Mouse (Mus musculus) bone marrow macrophage, adult 2 months (primary cell): ENCODE data around the gene Nol7. TPM values are rescaled to one million over a fixed set of nuclear protein-coding genes. Genes with fewer than 3 reads are reported as not detected.

Experiments
- H3K27ac ChIP-seq: 2 replicates; pipeline ENCODE4 v1.5.1; 2012; ENCODE audit warnings: low read depth, low read length; ENCODE audit not compliant: insufficient read depth
- H3K4me1 ChIP-seq: 2 replicates; pipeline ENCODE4 v1.6.1; 2012; ENCODE audit warnings: low read length; ENCODE audit not compliant: control insufficient read depth, insufficient read depth
- H3K4me3 ChIP-seq: 2 replicates; pipeline ENCODE4 v1.5.1; 2012; ENCODE audit warnings: mild to moderate bottlenecking, low read length, moderate library complexity; ENCODE audit not compliant: insufficient read depth
- CTCF ChIP-seq: IDR thresholded peaks from 2 replicates; pipeline ENCODE4 v1.5.1; 2012; ENCODE audit warnings: low read depth, mild to moderate bottlenecking, low read length, moderate library complexity
- POLR2A ChIP-seq: IDR thresholded peaks from 2 replicates; pipeline ENCODE4 v1.6.1; 2012; ENCODE audit warnings: mild to moderate bottlenecking, low read depth, low read length, borderline replicate concordance
- polyA plus RNA-seq: library from polyadenylated mRNA; stranded (reverse); fragments of >200 nt; gene quantifications from 2 replicates; pipeline ENCODE4 v1.2.4, GENCODE M21; 2012; ENCODE audit not compliant: missing spikeins, insufficient read depth, insufficient read length

Nol7 gene
- 81.1 and 96.7 TPM in 2 replicates for polyA plus RNA-seq

DNA sequence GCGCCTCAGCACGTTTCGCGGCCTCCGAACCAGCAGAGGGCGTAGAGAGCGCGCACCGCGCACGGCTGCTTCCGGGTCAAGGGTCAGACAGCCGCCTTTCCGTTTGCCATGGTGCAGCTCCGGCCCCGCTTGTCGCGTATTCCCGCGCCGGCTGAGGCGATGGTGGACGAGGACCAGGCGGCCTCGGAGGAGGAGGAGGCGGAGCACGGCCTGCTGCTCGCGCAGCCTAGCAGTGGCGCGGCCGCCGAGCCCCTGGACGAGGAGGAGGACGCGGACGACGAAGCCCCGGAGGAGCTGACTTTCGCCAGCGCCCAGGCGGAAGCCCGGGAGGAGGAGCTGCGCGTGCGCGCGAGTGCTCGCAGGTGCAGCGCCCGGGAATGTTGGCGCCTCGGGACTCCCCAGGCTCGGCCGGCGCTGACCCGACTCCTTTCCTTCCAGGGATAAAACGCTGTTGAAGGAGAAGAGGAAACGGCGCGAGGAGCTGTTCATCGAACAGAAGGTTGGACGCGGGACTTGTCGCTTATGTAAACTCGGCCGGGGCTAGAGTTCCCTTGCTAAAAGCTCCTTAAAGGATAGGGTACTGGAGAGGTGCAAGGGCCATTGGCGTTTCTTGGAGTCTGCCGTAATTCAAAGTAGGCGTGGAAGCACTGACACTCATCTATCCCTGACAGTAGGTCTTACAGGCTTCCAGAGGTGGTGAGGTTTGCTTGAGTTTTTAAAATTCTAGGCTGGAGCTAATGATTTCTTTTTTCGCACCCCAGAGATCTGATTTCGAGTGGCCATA lies at the start of gene Nol7:
Nol7 (plus strand) TSS at position 94 of the 784 bp plus-strand sequence.
- peak; percentile 52; the same call in 1 of the 2 replicates for TF ChIP-seq CTCF
- no peak for TF ChIP-seq POLR2A
- Histone ChIP-seq H3K4me3 (peak within 1 kb of the TSS; percentile 80), H3K27ac (peak within 1 kb of the TSS; percentile 82), H3K4me1 (peaks cover 5% of the 10 kb centered on the region)

DNA sequence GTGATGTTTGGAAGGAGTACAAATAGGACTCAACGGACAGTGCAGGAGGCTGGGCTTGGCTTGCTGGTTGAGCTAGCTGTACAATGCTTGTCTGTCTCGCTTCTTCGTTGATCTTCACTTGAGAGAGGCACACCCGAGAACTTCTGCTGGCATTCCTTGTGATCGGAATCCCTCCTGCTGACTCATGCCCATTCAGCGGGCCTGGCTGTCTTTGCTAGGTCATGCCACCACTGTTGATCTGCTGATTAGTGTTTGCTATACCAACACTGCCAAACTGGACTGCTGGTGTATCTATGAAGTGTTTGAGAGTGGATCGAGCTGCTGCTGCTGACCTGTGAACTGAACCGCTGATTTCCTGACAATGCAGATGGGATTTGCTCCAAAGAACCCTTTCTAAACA lies 48.8 kb upstream of the Nol7 start:
- no peak for TF ChIP-seq CTCF
- no peak for TF ChIP-seq POLR2A
- H3K4me1 ChIP-seq = no peaks in the 10 kb centered on the region
- H3K27ac ChIP-seq = no peak overlapping the region
- H3K4me3 ChIP-seq = no peak overlapping the region

DNA sequence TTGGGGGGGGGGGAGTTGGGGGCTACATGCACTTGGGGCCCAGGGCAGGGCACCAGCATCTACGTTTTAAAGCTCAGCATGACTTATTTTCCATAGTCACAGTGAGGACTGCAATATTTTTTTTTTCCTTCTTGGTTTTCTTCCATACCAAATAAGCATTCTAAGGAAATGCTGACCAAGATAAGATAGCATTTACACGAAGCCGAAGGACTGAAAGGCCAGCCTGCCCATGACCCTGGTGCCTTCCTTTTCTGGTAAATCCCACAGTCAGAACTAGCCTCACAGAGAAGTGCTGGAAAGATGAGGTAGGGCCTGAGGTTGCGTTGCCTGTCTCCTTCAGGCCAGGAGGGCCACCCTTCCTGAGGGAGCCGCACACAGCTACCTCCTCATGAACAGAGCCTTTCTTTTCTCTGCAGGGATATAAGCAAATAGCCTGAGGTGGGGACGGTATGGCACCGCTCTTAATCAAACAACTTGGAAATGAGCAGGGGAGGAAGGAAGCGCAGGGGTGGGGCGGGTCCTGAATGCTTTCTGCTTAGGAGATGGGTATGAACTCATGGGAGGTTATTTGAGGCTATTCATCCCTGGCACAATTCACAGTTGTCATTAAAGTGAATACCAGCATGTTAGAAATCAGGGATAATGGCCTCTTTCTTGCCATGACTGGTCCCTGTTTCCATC lies 47.6 kb upstream of the Nol7 start:
- Histone ChIP-seq H3K27ac (no peak overlapping the region), H3K4me3 (no peak overlapping the region), H3K4me1 (no peaks in the 10 kb centered on the region)
- TF ChIP-seq CTCF (no peak), POLR2A (no peak)

DNA sequence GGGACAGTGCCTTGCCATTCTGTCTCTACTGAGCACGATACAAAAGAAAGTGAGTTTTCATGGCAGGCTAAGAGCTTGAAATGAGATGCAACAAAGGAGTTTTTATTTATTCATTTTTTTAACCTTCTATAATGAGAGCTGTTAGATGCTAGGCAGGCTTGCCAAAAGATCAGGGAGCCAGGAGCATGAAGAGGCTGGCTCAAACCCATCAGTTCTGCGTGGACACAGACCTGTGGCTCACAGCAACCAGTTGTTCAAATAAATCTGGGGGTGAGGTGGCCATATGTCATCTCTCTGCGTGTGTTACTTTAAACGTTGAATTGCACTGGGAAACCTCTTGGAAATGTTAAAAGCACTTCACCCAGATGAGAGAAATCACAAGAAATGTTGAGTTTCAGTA lies 44.8 kb upstream of the Nol7 start:
- Histone ChIP-seq H3K27ac (no peak overlapping the region), H3K4me1 (no peaks in the 10 kb centered on the region), H3K4me3 (no peak overlapping the region)
- TF ChIP-seq CTCF = no peak

DNA sequence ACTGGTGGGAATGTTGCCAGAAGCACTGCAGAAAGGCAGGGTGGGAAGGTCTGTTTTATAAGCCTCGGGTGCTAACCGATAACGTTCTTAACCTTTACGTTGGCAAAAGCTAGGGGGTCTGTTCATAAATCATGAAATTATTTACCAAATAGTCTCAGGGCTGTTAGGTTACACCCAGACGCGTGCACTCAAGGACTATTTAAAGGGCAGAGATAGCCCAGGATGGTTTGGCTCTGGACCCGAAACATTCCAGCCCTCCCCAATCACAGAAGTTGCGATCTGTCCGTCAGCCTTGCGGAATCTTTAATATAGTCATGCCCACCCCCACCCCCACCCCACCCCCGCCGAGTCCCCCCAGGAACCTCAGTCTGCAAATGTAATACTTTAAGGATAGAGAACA lies 43.8 kb upstream of the Nol7 start:
- H3K27ac ChIP-seq = no peak overlapping the region
- no peaks in the 10 kb centered on the region for H3K4me1 ChIP-seq
- H3K4me3 ChIP-seq = no peak overlapping the region

DNA sequence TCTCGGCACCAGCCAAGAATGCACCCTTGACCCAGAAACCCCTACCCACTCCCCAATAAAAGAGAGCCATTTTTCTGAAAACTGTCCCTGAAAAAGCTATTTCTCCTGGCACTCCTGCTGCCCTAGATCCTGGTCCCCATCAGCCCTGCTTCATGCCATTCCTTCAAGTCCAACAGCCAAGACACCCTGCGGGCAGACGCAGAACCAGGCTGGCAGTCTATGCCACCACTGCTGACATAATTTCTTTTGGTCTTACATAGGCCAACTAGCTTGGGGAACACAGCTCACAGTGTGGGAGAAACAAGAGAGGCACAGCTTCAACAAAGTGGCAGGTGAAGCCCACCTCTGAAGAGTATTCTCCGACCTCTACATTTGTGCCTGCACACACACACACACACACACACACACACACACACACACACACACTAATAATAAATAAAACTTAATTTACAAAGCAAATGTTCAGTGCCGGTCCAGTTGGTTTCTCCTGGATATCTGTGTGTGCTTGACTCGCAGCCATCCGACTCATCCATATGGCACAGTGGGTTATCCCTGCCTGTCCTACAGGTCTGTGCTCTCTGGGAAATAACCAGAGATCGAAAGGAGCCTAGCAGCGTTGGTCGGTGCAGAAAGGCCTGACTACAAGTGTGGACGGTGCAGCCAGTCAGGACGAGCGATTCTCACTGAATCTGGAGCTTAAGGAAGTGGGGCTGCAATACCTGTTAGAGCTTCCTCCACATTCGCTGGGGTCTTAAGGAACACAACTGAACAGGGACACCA lies 41.7 kb upstream of the Nol7 start:
- Histone ChIP-seq H3K4me3 (no peak overlapping the region), H3K27ac (no peak overlapping the region), H3K4me1 (no peaks in the 10 kb centered on the region)
- TF ChIP-seq POLR2A = no peak
- no peak for TF ChIP-seq CTCF

More for the DNA sequence above, 43.8 kb upstream of the Nol7 start:
- TF ChIP-seq POLR2A = no peak
- TF ChIP-seq CTCF = no peak

DNA sequence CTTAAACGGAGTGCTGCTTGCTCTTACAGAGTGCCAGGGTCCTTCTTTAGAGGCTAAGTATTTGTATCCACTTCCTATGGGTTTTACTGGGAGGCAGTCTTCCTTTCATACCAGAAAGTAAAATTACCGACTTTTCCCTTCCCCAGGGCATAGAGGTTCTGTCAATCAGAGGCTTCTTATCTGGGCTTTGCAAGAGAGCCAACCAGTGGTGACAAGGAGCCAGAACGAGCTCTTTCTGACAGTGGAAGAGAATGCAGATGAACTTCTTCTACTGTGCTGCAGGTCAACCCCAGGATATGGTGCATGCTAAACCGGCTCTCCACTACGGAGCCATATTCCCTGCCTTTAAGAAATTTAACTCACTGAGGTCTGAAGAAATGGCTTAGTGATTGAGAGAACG lies 37.7 kb upstream of the Nol7 start:
- no peak overlapping the region for H3K27ac ChIP-seq
- H3K4me1 ChIP-seq = 0 out of 2 replicates have a peak, but pooled peaks cover 3% of the 10 kb centered on the region
- TF ChIP-seq CTCF (no peak), POLR2A (no peak)
- no peak overlapping the region for H3K4me3 ChIP-seq

DNA sequence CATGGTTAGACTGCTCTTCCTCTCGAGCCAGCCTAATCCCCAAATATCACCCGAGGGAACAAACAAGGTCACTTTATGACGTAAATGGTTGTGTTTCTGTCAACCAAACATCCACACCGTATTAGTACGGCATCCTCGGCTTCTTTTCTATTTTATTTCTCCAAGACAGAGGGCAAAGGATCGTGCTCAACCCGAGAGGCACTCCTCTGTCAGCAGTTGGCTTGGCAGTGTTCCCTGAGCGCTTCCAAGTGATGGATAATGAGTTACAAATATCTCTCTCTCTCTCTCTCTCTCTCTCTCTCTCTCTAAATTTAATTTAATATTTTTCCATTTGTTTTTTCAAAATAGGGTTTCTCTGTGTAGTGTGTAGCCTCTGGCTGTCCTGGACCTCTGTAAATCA lies 35.8 kb upstream of the Nol7 start:
- H3K4me1 ChIP-seq = 0 out of 2 replicates have a peak, but pooled peaks cover 3% of the 10 kb centered on the region
- H3K27ac ChIP-seq = no peak overlapping the region
- no peak overlapping the region for H3K4me3 ChIP-seq
- TF ChIP-seq POLR2A (no peak), CTCF (no peak)

DNA sequence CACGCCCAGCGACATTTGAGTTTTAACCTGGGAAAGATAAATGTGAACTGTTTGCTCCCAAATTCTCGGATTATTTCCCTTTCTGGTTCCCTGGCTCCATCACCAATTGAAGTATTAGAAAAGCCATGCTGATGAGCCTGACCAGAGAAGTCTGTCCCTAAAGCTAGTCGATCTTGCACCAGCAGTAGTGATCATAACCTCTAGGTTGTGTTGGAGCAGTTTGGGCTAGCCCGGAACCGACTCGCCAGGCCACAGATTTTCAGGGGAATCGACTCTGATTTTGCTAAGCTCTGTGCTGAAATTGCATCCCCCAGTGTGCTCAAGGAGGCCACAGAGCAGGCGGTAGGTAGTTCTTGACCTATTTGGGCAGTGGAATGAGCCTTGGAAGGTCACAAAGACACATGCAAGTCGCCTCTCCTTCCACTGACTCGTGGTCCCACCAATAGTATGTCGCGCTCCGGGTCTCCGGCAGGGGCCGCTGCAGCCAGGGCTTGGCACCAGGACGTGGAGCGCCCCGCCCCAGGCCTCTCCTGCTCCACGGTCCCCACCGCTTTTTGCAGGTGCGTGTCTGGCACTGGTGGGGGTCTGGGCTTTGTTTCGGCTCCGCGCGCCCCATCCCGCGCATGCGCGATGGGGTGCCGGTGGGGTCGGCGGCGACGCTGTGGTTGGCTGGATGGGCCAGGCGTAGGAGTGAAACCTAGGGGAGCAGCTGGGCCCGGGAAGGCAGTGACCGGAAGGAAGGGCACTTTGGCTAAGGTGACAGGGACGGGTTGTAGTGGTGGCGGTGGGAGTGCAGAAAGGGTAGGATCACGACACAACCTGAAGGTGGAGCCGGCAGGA lies 33.0 kb upstream of the Nol7 start, which contains the start of gene Sirt5:
Sirt5 (plus strand) TSS at position 512 of the 840 bp plus-strand sequence.
- H3K4me3 ChIP-seq = peak within 1 kb of the TSS; percentile 80
- 0 out of 2 replicates have a peak, but pooled peaks cover 3% of the 10 kb centered on the region for H3K4me1 ChIP-seq
- H3K27ac ChIP-seq = no peak within 1 kb of the TSS
- TF ChIP-seq CTCF = no peak
- TF ChIP-seq POLR2A = no peak
